Mouse (Mus musculus) hindbrain, embryonic 16.5 days (tissue): ENCODE measurements at regions not wholly inside any gene's neighbourhood (a gene's known extent, or its start where the extent isn't known, plus 50 kb on each side); places are given as distances from the start of the nearest gene placed in this dataset.

ENCODE experiments used
- ATAC-seq: fragments of 200-750 bp; cut with Nextera tagmentation; 2 replicates; pipeline ENCODE4 v1.8.0; 2017; ENCODE audit warnings: moderate TSS enrichment, moderate library complexity
- H3K27ac ChIP-seq: fragments of 300-500 bp; sonication (generic); 2 replicates; pipeline ENCODE4 v1.5.1; 2014; ENCODE audit warnings: low read depth, mild to moderate bottlenecking, control low read depth, low read length, moderate library complexity
- H3K27me3 ChIP-seq: fragments of 300-500 bp; sonication (generic); replicated peaks from 2 replicates; pipeline ENCODE4 v1.6.1; 2014; ENCODE audit warnings: low read length; ENCODE audit not compliant: control insufficient read depth, insufficient read depth
- H3K36me3 ChIP-seq: fragments of 300-500 bp; sonication (generic); 2 replicates; pipeline ENCODE4 v1.6.1; 2014; ENCODE audit warnings: mild to moderate bottlenecking, low read length, moderate library complexity, mixed read lengths; ENCODE audit not compliant: control insufficient read depth, insufficient read depth
- H3K4me1 ChIP-seq: fragments of 300-500 bp; sonication (generic); 2 replicates; pipeline ENCODE4 v1.6.1; 2014; ENCODE audit warnings: low read depth, low read length; ENCODE audit not compliant: control insufficient read depth, insufficient read depth
- H3K4me2 ChIP-seq: fragments of 300-500 bp; sonication (generic); 2 replicates; pipeline ENCODE4 v1.6.1; 2014; ENCODE audit warnings: mild to moderate bottlenecking, low read length, control low read depth, moderate library complexity
- H3K4me3 ChIP-seq: fragments of 300-500 bp; sonication (generic); 2 replicates; pipeline ENCODE4 v1.5.1; 2014; ENCODE audit warnings: mild to moderate bottlenecking, low read length, control low read depth, moderate library complexity
- H3K9ac ChIP-seq: fragments of 300-500 bp; sonication (generic); 2 replicates; pipeline ENCODE4 v1.6.1; 2014; ENCODE audit warnings: low read depth, mild to moderate bottlenecking, control low read depth, low read length, moderate library complexity
- H3K9me3 ChIP-seq: fragments of 300-500 bp; sonication (generic); 2 replicates; pipeline ENCODE4 v1.6.1; 2014; ENCODE audit warnings: mild to moderate bottlenecking, low read length, moderate library complexity; ENCODE audit not compliant: control insufficient read depth
- WGBS: fragments of 180-500 bp; shearing (Covaris S2); extraction: QIAGEN DNeasy Blood & Tissue Kit; methylation state at CpG from one replicate; pipeline ENCODE4 v1.1.7; 2014; 5-methylcytosine and 5-hydroxymethylcytosine counted together

GRCm38 (mm10) chr15:90021746-90022312 lies 180.2 kb upstream of the Syt10 start:
- Histone ChIP-seq H3K4me1 (no peaks in the 10 kb centered on the region), H3K4me2 (no peak overlapping the region), H3K27ac (no peak overlapping the region), H3K36me3 (no peaks in the 10 kb centered on the region), H3K9ac (no peak overlapping the region), H3K27me3 (no peaks in the 10 kb centered on the region), H3K9me3 (no peaks in the 10 kb centered on the region), H3K4me3 (no peak overlapping the region)
- ATAC-seq: no peak

GRCm38 (mm10) chr15:90023164-90023563 lies 181.5 kb upstream of the Syt10 start:
- 74% methylated on average over 4 of the region's 4 CpGs for WGBS
- Histone ChIP-seq H3K36me3 (no peaks in the 10 kb centered on the region), H3K4me1 (no peaks in the 10 kb centered on the region), H3K9me3 (no peaks in the 10 kb centered on the region), H3K27ac (no peak overlapping the region), H3K9ac (no peak overlapping the region), H3K4me2 (no peak overlapping the region), H3K27me3 (no peaks in the 10 kb centered on the region), H3K4me3 (no peak overlapping the region)
- no peak for ATAC-seq

DNA sequence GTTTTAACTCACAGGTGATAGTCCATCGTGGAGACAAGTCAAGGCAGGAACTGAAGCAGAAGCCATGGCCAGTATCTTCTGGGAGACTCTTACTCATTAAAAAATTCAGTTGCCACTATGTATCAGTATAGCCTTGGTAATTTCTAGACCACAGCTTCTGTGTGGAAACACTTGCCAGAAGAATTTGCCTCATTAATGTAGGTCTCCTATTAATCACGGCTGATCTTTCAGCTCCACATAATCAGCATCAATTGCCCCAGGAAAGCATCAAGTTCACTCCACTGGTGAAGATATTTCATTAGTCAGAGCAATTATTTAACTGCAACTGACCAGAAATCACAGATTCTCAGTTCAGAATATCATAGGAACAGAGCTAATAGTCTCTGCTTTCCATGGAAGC lies 189.8 kb upstream of the Alg10b start:
- no peak overlapping the region for H3K4me3 ChIP-seq
- WGBS: 86% methylated on average over 2 of the region's 2 CpGs
- H3K4me2 ChIP-seq: no peak overlapping the region
- no peaks in the 10 kb centered on the region for H3K27me3 ChIP-seq
- H3K27ac ChIP-seq: no peak overlapping the region
- no peak overlapping the region for H3K9ac ChIP-seq
- H3K4me1 ChIP-seq: 0 out of 2 replicates have a peak, but pooled peaks cover 4% of the 10 kb centered on the region
- no peak for ATAC-seq
- H3K36me3 ChIP-seq: no peaks in the 10 kb centered on the region
- no peaks in the 10 kb centered on the region for H3K9me3 ChIP-seq

GRCm38 (mm10) chr15:90045683-90046082 lies 178.4 kb upstream of the Alg10b start:
- no peaks in the 10 kb centered on the region for H3K36me3 ChIP-seq
- no peaks in the 10 kb centered on the region for H3K9me3 ChIP-seq
- H3K4me3 ChIP-seq: no peak overlapping the region
- no peaks in the 10 kb centered on the region for H3K27me3 ChIP-seq
- no peak overlapping the region for H3K4me2 ChIP-seq
- H3K27ac ChIP-seq: no peak overlapping the region
- no peaks in the 10 kb centered on the region; the same call in 1 of the 2 replicates for H3K4me1 ChIP-seq
- no peak for ATAC-seq
- 79% methylated on average over 5 of the region's 5 CpGs for WGBS
- no peak overlapping the region for H3K9ac ChIP-seq

- H3K36me3 ChIP-seq: no peaks in the 10 kb centered on the region
- no peak for ATAC-seq
- no peak overlapping the region for H3K4me2 ChIP-seq
- no peaks in the 10 kb centered on the region for H3K4me1 ChIP-seq
- no peaks in the 10 kb centered on the region for H3K9me3 ChIP-seq
- 85% methylated on average over 7 of the region's 7 CpGs for WGBS
- H3K27ac ChIP-seq: no peak overlapping the region
- no peaks in the 10 kb centered on the region for H3K27me3 ChIP-seq
- H3K4me3 ChIP-seq: no peak overlapping the region
- no peak overlapping the region for H3K9ac ChIP-seq
These were observed 162.1 kb upstream of the Alg10b start for GRCm38 (mm10) chr15:90062021-90062420.

GRCm38 (mm10) chr15:90065768-90066167 lies 158.3 kb upstream of the Alg10b start:
- no peaks in the 10 kb centered on the region for H3K36me3 ChIP-seq
- no peaks in the 10 kb centered on the region for H3K9me3 ChIP-seq
- H3K27ac ChIP-seq: no peak overlapping the region
- H3K27me3 ChIP-seq: no peaks in the 10 kb centered on the region
- H3K4me2 ChIP-seq: no peak overlapping the region
- ATAC-seq: no peak
- H3K9ac ChIP-seq: no peak overlapping the region
- WGBS: 76% methylated on average over 3 of the region's 3 CpGs
- no peaks in the 10 kb centered on the region for H3K4me1 ChIP-seq
- H3K4me3 ChIP-seq: no peak overlapping the region

DNA sequence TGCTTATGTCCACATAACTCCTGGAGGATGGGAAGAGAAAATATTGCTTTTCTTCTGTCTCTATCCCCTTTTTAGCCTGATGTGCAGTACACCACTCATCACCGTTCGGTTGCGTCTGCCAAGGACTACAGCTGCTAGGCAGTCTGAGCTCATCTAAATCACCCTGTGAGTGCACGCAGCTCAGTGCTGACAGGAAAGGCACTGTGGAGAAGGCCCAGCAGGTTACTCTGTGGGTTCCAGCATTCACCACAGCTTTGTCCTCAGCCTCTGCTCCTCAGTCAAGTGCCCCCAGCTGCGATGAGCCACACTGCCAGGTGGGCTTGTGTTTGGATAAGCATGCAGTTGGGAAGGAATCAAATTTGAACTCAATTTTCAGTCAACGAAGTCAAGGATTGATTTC lies 152.0 kb upstream of the Alg10b start:
- ATAC-seq: peak; percentile 63; the same call in 1 of the 2 replicates
- H3K4me1 ChIP-seq: peaks cover 3% of the 10 kb centered on the region; the same call in 1 of the 2 replicates
- H3K4me3 ChIP-seq: no peak overlapping the region
- H3K9ac ChIP-seq: no peak overlapping the region
- peak overlapping the region; percentile 59; the same call in 1 of the 2 replicates for H3K27ac ChIP-seq
- no peaks in the 10 kb centered on the region for H3K36me3 ChIP-seq
- H3K27me3 ChIP-seq: no peaks in the 10 kb centered on the region
- H3K4me2 ChIP-seq: no peak overlapping the region
- WGBS: 53% methylated on average over 6 of the region's 6 CpGs
- H3K9me3 ChIP-seq: no peaks in the 10 kb centered on the region; the same call in 1 of the 2 replicates

DNA sequence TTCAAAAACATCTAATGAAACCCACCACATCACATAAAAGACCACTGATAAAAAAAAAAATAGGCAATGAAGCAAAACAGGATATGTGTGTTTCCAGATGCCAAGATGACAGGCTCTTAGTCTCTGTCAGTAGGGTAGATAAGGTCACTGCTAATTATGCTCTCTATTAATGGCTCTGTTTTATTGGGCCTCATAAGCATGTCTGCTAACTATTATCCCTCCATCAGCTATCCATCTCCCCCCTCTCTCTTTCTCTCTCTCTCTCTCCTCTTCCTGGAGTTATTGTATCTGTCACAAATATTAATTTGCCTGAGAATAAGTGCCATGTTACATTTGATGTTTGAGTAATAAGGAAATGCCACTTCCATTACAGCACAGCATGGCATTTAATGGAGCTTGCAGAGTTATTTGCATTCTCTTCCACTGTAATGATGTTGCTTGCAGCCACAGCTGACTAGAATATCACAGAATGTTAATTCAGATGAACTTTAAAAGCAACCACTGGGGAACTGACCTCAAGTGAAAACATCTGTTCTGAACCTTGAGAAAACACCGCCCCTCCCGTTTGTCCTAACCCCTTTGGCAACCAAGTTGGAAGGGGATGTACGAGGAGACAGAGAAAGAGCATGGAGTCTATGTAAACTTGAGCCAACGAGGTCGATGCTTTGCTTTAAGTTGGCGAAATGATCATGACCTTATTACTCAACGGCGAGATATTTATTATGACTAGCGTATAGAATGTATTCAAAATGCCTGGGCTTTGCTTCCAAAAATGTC lies 141.7 kb upstream of the Alg10b start:
- no peak overlapping the region for H3K9ac ChIP-seq
- H3K36me3 ChIP-seq: no peaks in the 10 kb centered on the region
- no peak overlapping the region for H3K27ac ChIP-seq
- H3K4me3 ChIP-seq: no peak overlapping the region
- no peak for ATAC-seq
- WGBS: 65% methylated on average over 9 of the region's 9 CpGs
- H3K4me2 ChIP-seq: no peak overlapping the region
- no peaks in the 10 kb centered on the region for H3K9me3 ChIP-seq
- no peaks in the 10 kb centered on the region for H3K4me1 ChIP-seq
- H3K27me3 ChIP-seq: no peaks in the 10 kb centered on the region

- Histone ChIP-seq H3K4me3 (no peak overlapping the region), H3K27ac (no peak overlapping the region), H3K4me1 (no peaks in the 10 kb centered on the region), H3K9ac (no peak overlapping the region), H3K27me3 (no peaks in the 10 kb centered on the region), H3K36me3 (no peaks in the 10 kb centered on the region), H3K4me2 (no peak overlapping the region), H3K9me3 (no peaks in the 10 kb centered on the region)
- ATAC-seq: no peak
- WGBS: 83% methylated on average over 3 of the region's 3 CpGs
These were observed 114.6 kb upstream of the Alg10b start for GRCm38 (mm10) chr15:90109445-90109988.
